Mouse (Mus musculus) heart, adult 10 weeks (tissue): ENCODE data around the gene Gm3558. TPM values are rescaled to one million over a fixed set of nuclear protein-coding genes. Genes with fewer than 3 reads are reported as not detected.

ENCODE experiments used
- polyA plus RNA-seq: library from polyadenylated mRNA; stranded (reverse); fragments of 350-450 nt; fragmentation: Illumina TruSeq; extraction: RNeasy Lipid Tissue Mini Kit (QIAGEN cat#74804); gene quantifications from one replicate; pipeline ENCODE4 v1.2.3, GENCODE M21; 2014; ENCODE audit warnings: low read depth, low replicate concordance

Gene Gm3558
- polyA plus RNA-seq: not detected

DNA sequence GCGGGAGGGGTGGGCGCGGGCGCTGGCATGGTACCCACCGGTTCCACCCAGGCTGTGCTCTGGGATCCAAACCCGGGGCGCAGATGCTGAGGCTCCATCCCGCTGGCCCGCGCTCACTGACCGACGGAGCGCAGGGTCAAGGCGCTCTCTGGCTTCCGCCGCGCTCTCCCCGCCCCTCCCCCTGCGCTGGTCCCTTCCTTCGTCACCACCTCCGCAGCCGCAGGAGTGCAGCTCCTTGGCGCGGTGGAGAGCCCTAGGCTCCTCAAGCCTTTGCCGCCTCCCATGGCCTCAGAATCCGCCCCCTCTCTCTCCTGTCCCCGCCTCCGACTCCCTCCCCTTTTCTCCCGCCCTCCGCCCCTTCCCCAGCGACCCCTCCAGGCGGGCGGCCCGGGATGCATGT lies at the start of gene Gm3558:
Gene Gm3558 (minus strand): TSS at position 185 of the 400 bp plus-strand sequence.

GRCm38 (mm10) chr14:7595492-7595891 lies 27.1 kb upstream of the Gm3558 start, which contains the start of gene Gm10338:
Gene Gm10338, minus strand, starts transcription at chr14:7595592.

Other genes with a start within 250 kb of the Gm3558 start
- gene Gm5797, start 236.2 kb downstream of the Gm3558 start, polyA plus RNA-seq: not detected
- gene Gm8374, start 203.4 kb downstream of the Gm3558 start, polyA plus RNA-seq: not detected
- gene Gm3755, start 117.6 kb downstream of the Gm3558 start, polyA plus RNA-seq: not detected
- 0.37 TPM for gene Gm3752, start 84.8 kb downstream of the Gm3558 start, polyA plus RNA-seq
- not detected for gene Gm10338, start 27.0 kb upstream of the Gm3558 start, polyA plus RNA-seq
- gene Gm10128, start 75.4 kb upstream of the Gm3558 start, polyA plus RNA-seq: not detected
- gene Gm26661, start 223.0 kb upstream of the Gm3558 start, polyA plus RNA-seq: not detected
- 12.6 TPM for gene Flnb, start 249.4 kb upstream of the Gm3558 start, polyA plus RNA-seq